Mouse (Mus musculus) stomach, postnatal 0 days (tissue): ENCODE data around the gene Dlgap1. TPM values are rescaled to one million over a fixed set of nuclear protein-coding genes. Genes with fewer than 3 reads are reported as not detected.

Experiments
- ATAC-seq: fragments of 200-750 bp; cut with Nextera tagmentation; 2 replicates; pipeline ENCODE4 v1.8.0; 2017; ENCODE audit not compliant: low FRiP score, low TSS enrichment
- DNase-seq: peaks from one replicate; pipeline ENCODE4 v3.0.0-alpha.2; 2016; ENCODE audit warnings: low spot score
- H3K27ac ChIP-seq: fragments of 300-500 bp; sonication (generic); replicated peaks from 2 replicates; pipeline ENCODE4 v1.5.1; 2014; ENCODE audit warnings: mild to moderate bottlenecking, control low read depth
- H3K27me3 ChIP-seq: fragments of 300-500 bp; sonication (generic); 2 replicates; pipeline ENCODE4 v1.6.1; 2014; ENCODE audit warnings: low read length; ENCODE audit not compliant: control insufficient read depth, insufficient read depth
- H3K36me3 ChIP-seq: fragments of 300-500 bp; sonication (generic); 2 replicates; pipeline ENCODE4 v1.6.1; 2014; ENCODE audit warnings: low read length, mixed read lengths; ENCODE audit not compliant: control insufficient read depth, insufficient read depth
- H3K4me1 ChIP-seq: fragments of 300-500 bp; sonication (generic); replicated peaks from 2 replicates; pipeline ENCODE4 v1.6.1; 2014; ENCODE audit warnings: antibody characterized with exemption; ENCODE audit not compliant: control insufficient read depth, insufficient read depth
- H3K4me2 ChIP-seq: fragments of 300-500 bp; sonication (generic); replicated peaks from 2 replicates; pipeline ENCODE4 v1.6.1; 2014; ENCODE audit warnings: low read depth, mild to moderate bottlenecking, control low read depth, moderate library complexity
- H3K4me3 ChIP-seq: fragments of 300-500 bp; sonication (generic); 2 replicates; pipeline ENCODE4 v1.5.1; 2014; ENCODE audit warnings: low read depth, low read length, control low read depth
- H3K9ac ChIP-seq: fragments of 300-500 bp; sonication (generic); 2 replicates; pipeline ENCODE4 v1.6.1; 2014; ENCODE audit warnings: mild to moderate bottlenecking, low read length, control low read depth, mixed read lengths
- H3K9me3 ChIP-seq: fragments of 300-500 bp; sonication (generic); 2 replicates; pipeline ENCODE4 v1.6.1; 2016; ENCODE audit warnings: low read length; ENCODE audit not compliant: control insufficient read depth
- CTCF ChIP-seq: IDR thresholded peaks from 2 replicates; pipeline ENCODE4 v1.5.1; 2016; ENCODE audit warnings: antibody characterized with exemption, low read depth, mild to moderate bottlenecking, moderate library complexity
- EP300 ChIP-seq: optimal IDR thresholded peaks from 2 replicates; pipeline ENCODE3; 2016; ENCODE audit warnings: antibody characterized with exemption
- WGBS: fragments of 180-500 bp; shearing (Covaris S2); extraction: QIAGEN DNeasy Blood & Tissue Kit; methylation state at CpG from one replicate; pipeline ENCODE4 v1.1.7; 2014; 5-methylcytosine and 5-hydroxymethylcytosine counted together
- polyA plus RNA-seq: library from polyadenylated mRNA; unstranded; fragments of >200 nt; fragmentation: Nextera tagmentation; extraction: Ambion mirVana; gene quantifications from 2 replicates; pipeline ENCODE4 v1.2.1, GENCODE M21; 2015

Gene Dlgap1
- polyA plus RNA-seq, 1 experiment from 2014 or later, result 1.6 TPM

GRCm38 (mm10) chr17:70738168-70738854 lies 769.4 kb downstream of the Dlgap1 start:
- ATAC-seq, result peak; percentile 95

GRCm38 (mm10) chr17:70739346-70739745 lies 770.5 kb downstream of the Dlgap1 start:
- ATAC-seq (peak; percentile 38), DNase-seq (peak; percentile 35)
- H3K4me1 ChIP-seq, result no peaks in the 10 kb centered on the region; the same call in 1 of the 2 replicates
- no peak overlapping the region for H3K4me3 ChIP-seq
- 58% methylated on average over 6 of the region's 6 CpGs for WGBS
- no peaks in the 10 kb centered on the region for H3K36me3 ChIP-seq
- no peak for TF ChIP-seq EP300
- no peak for TF ChIP-seq CTCF
- H3K4me2 ChIP-seq, result no peak overlapping the region
- no peak overlapping the region for H3K9ac ChIP-seq
- H3K27me3 ChIP-seq, result no peaks in the 10 kb centered on the region
- no peaks in the 10 kb centered on the region for H3K9me3 ChIP-seq
- peak overlapping the region; percentile 53 for H3K27ac ChIP-seq

More at GRCm38 (mm10) chr17:70738168-70738854, 769.4 kb downstream of the Dlgap1 start:
- H3K9ac ChIP-seq, result peak overlapping the region; percentile 32; the same call in 1 of the 2 replicates
- peak overlapping the region; percentile 20; the same call in 1 of the 2 replicates for H3K4me3 ChIP-seq
- DNase-seq, result peak; percentile 92
- H3K27me3 ChIP-seq, result no peaks in the 10 kb centered on the region
- whole genome bisulfite sequencing, result 3% methylated on average over 17 of the region's 17 CpGs
- H3K4me2 ChIP-seq, result peak overlapping the region; percentile 58
- no peaks in the 10 kb centered on the region for H3K9me3 ChIP-seq
- H3K36me3 ChIP-seq, result no peaks in the 10 kb centered on the region
- no peaks in the 10 kb centered on the region; the same call in 1 of the 2 replicates for H3K4me1 ChIP-seq
- peak; percentile 89 for TF ChIP-seq CTCF
- TF ChIP-seq EP300, result peak; percentile 55
- peak overlapping the region; percentile 89 for H3K27ac ChIP-seq

- no peak overlapping the region for H3K4me2 ChIP-seq
- TF ChIP-seq EP300, result no peak
- TF ChIP-seq CTCF, result no peak
- H3K9ac ChIP-seq, result no peak overlapping the region
- H3K36me3 ChIP-seq, result no peaks in the 10 kb centered on the region
- H3K4me1 ChIP-seq, result no peaks in the 10 kb centered on the region; the same call in 1 of the 2 replicates
- no peaks in the 10 kb centered on the region for H3K27me3 ChIP-seq
- ATAC-seq (no peak), DNase-seq (no peak)
- H3K9me3 ChIP-seq, result no peaks in the 10 kb centered on the region
- WGBS, result 74% methylated on average over 1 of the region's 1 CpGs
- H3K4me3 ChIP-seq, result no peak overlapping the region
- no peak overlapping the region for H3K27ac ChIP-seq
Observed at GRCm38 (mm10) chr17:70741696-70742095, 772.8 kb downstream of the Dlgap1 start.

GRCm38 (mm10) chr17:70744570-70745153 lies 775.8 kb downstream of the Dlgap1 start:
- H3K4me1 ChIP-seq, result no peaks in the 10 kb centered on the region
- H3K9me3 ChIP-seq, result no peaks in the 10 kb centered on the region
- no peaks in the 10 kb centered on the region for H3K27me3 ChIP-seq
- H3K4me2 ChIP-seq, result no peak overlapping the region
- ATAC-seq (no peak), DNase-seq (no peak)
- no peak for TF ChIP-seq CTCF
- no peak for TF ChIP-seq EP300
- H3K36me3 ChIP-seq, result no peaks in the 10 kb centered on the region
- no peak overlapping the region for H3K4me3 ChIP-seq
- H3K9ac ChIP-seq, result no peak overlapping the region
- WGBS, result 86% methylated on average over 5 of the region's 5 CpGs
- H3K27ac ChIP-seq, result no peak overlapping the region

GRCm38 (mm10) chr17:70745385-70745784 lies 776.5 kb downstream of the Dlgap1 start:
- DNase-seq (no peak), ATAC-seq (peak; percentile 21; the same call in 1 of the 2 replicates)
- 56% methylated on average over 6 of the region's 6 CpGs for WGBS
- Histone ChIP-seq H3K27me3 (no peaks in the 10 kb centered on the region), H3K9ac (no peak overlapping the region), H3K9me3 (no peaks in the 10 kb centered on the region), H3K27ac (0 out of 2 replicates have a peak overlapping the region, but pooled peaks have one; percentile 24), H3K4me1 (no peaks in the 10 kb centered on the region), H3K36me3 (no peaks in the 10 kb centered on the region), H3K4me3 (no peak overlapping the region), H3K4me2 (no peak overlapping the region)
- TF ChIP-seq CTCF (no peak), EP300 (no peak)
